Mouse (Mus musculus): Measurements from ENCODE around the gene E2f8. TPM values are rescaled to one million over a fixed set of nuclear protein-coding genes. Genes with fewer than 3 reads are reported as not detected.

Gene E2f8
- polyA plus RNA-seq, 1 experiment from 2014 or later: 15.6 TPM

GRCm38 (mm10) chr7:48908521-48909341 lies 27.3 kb upstream of the E2f8 start, which contains the start of gene Nav2:
Gene Nav2, plus strand, starts transcription at chr7:48908716.
- 50% methylated on average over 8 of the region's 8 CpGs for WGBS
- Histone ChIP-seq H3K9me3 (replicated peaks) (no peaks in the 10 kb centered on the region), H3K9ac (no peak within 1 kb of the TSS), H3K4me1 (replicated peaks) (peaks cover 12% of the 10 kb centered on the region), H3K4me3 (no peak within 1 kb of the TSS), H3K36me3 (no peaks in the 10 kb centered on the region), H3K27ac (peak within 1 kb of the TSS; percentile 3; the same call in 1 of the 2 replicates), H3K4me2 (no peak within 1 kb of the TSS), H3K27me3 (no peaks in the 10 kb centered on the region)
- no peak for ATAC-seq (replicated peaks; ENCODE audit: insufficient number of reproducible peaks, insufficient read depth, low FRiP score, low read depth)

GRCm38 (mm10) chr7:48902454-48902853 lies 21.1 kb upstream of the E2f8 start:
- no peak overlapping the region for H3K4me3 ChIP-seq
- 43% methylated on average over 2 of the region's 2 CpGs for WGBS
- H3K4me1 ChIP-seq (replicated peaks): peaks cover 36% of the 10 kb centered on the region
- no peak overlapping the region for H3K4me2 ChIP-seq
- H3K9ac ChIP-seq: no peak overlapping the region
- no peaks in the 10 kb centered on the region for H3K9me3 ChIP-seq (replicated peaks)
- H3K27ac ChIP-seq: no peak overlapping the region
- no peaks in the 10 kb centered on the region for H3K36me3 ChIP-seq
- no peak for ATAC-seq (replicated peaks; ENCODE audit: insufficient number of reproducible peaks, insufficient read depth, low FRiP score, low read depth)
- H3K27me3 ChIP-seq: no peaks in the 10 kb centered on the region

GRCm38 (mm10) chr7:48900408-48901167 lies 19.2 kb upstream of the E2f8 start:
- Histone ChIP-seq H3K4me1 (replicated peaks) (peaks cover 51% of the 10 kb centered on the region), H3K27me3 (no peaks in the 10 kb centered on the region), H3K9ac (no peak overlapping the region), H3K4me2 (no peak overlapping the region), H3K36me3 (no peaks in the 10 kb centered on the region), H3K9me3 (replicated peaks) (no peaks in the 10 kb centered on the region), H3K4me3 (no peak overlapping the region), H3K27ac (no peak overlapping the region)
- 70% methylated on average over 8 of the region's 8 CpGs for WGBS
- ATAC-seq (replicated peaks; ENCODE audit: insufficient number of reproducible peaks, insufficient read depth, low FRiP score, low read depth): no peak

GRCm38 (mm10) chr7:48898416-48898815 lies 17.0 kb upstream of the E2f8 start:
- no peak for ATAC-seq (replicated peaks; ENCODE audit: insufficient number of reproducible peaks, insufficient read depth, low FRiP score, low read depth)
- no peak overlapping the region for H3K4me3 ChIP-seq
- 56% methylated on average over 9 of the region's 9 CpGs for WGBS
- no peaks in the 10 kb centered on the region for H3K9me3 ChIP-seq (replicated peaks)
- H3K4me2 ChIP-seq: no peak overlapping the region
- H3K36me3 ChIP-seq: no peaks in the 10 kb centered on the region
- peaks cover 59% of the 10 kb centered on the region for H3K4me1 ChIP-seq (replicated peaks)
- H3K27me3 ChIP-seq: no peaks in the 10 kb centered on the region
- H3K27ac ChIP-seq: peak overlapping the region; percentile 8; the same call in 1 of the 2 replicates
- no peak overlapping the region for H3K9ac ChIP-seq

GRCm38 (mm10) chr7:48897539-48898163 lies 16.3 kb upstream of the E2f8 start:
- no peaks in the 10 kb centered on the region for H3K9me3 ChIP-seq (replicated peaks)
- H3K4me2 ChIP-seq: no peak overlapping the region
- no peak overlapping the region for H3K4me3 ChIP-seq
- H3K27ac ChIP-seq: peak overlapping the region; percentile 58
- no peaks in the 10 kb centered on the region for H3K36me3 ChIP-seq
- peaks cover 59% of the 10 kb centered on the region for H3K4me1 ChIP-seq (replicated peaks)
- no peak for ATAC-seq (replicated peaks; ENCODE audit: insufficient number of reproducible peaks, insufficient read depth, low FRiP score, low read depth)
- 0 out of 2 replicates have a peak overlapping the region, but pooled peaks have one; percentile 13 for H3K9ac ChIP-seq
- WGBS: 74% methylated on average over 24 of the region's 24 CpGs
- H3K27me3 ChIP-seq: no peaks in the 10 kb centered on the region

GRCm38 (mm10) chr7:48896051-48896450 lies 14.7 kb upstream of the E2f8 start:
- ATAC-seq (replicated peaks; ENCODE audit: insufficient number of reproducible peaks, insufficient read depth, low FRiP score, low read depth): peak; percentile 61
- peak overlapping the region; percentile 79 for H3K27ac ChIP-seq
- no peaks in the 10 kb centered on the region for H3K9me3 ChIP-seq (replicated peaks)
- 24% methylated on average over 4 of the region's 4 CpGs for WGBS
- no peaks in the 10 kb centered on the region for H3K36me3 ChIP-seq
- 0 out of 2 replicates have a peak overlapping the region, but pooled peaks have one; percentile 19 for H3K4me2 ChIP-seq
- H3K4me3 ChIP-seq: no peak overlapping the region
- peaks cover 59% of the 10 kb centered on the region for H3K4me1 ChIP-seq (replicated peaks)
- H3K9ac ChIP-seq: no peak overlapping the region
- no peaks in the 10 kb centered on the region for H3K27me3 ChIP-seq

GRCm38 (mm10) chr7:48895475-48895874 lies 14.1 kb upstream of the E2f8 start:
- peaks cover 54% of the 10 kb centered on the region for H3K4me1 ChIP-seq (replicated peaks)
- H3K4me3 ChIP-seq: no peak overlapping the region
- H3K27me3 ChIP-seq: no peaks in the 10 kb centered on the region
- H3K9me3 ChIP-seq (replicated peaks): no peaks in the 10 kb centered on the region
- WGBS: 57% methylated on average over 4 of the region's 4 CpGs
- peak overlapping the region; percentile 79 for H3K27ac ChIP-seq
- H3K4me2 ChIP-seq: 0 out of 2 replicates have a peak overlapping the region, but pooled peaks have one; percentile 19
- H3K36me3 ChIP-seq: no peaks in the 10 kb centered on the region
- ATAC-seq (replicated peaks; ENCODE audit: insufficient number of reproducible peaks, insufficient read depth, low FRiP score, low read depth): no peak
- H3K9ac ChIP-seq: peak overlapping the region; percentile 15; the same call in 1 of the 2 replicates

- no peak overlapping the region for H3K4me3 ChIP-seq
- 72% methylated on average over 6 of the region's 6 CpGs for WGBS
- no peak for ATAC-seq (replicated peaks; ENCODE audit: insufficient number of reproducible peaks, insufficient read depth, low FRiP score, low read depth)
- no peaks in the 10 kb centered on the region for H3K9me3 ChIP-seq (replicated peaks)
- no peak overlapping the region for H3K4me2 ChIP-seq
- no peaks in the 10 kb centered on the region for H3K36me3 ChIP-seq
- peak overlapping the region; percentile 79; the same call in 1 of the 2 replicates for H3K27ac ChIP-seq
- H3K4me1 ChIP-seq (replicated peaks): peaks cover 49% of the 10 kb centered on the region
- no peaks in the 10 kb centered on the region for H3K27me3 ChIP-seq
- H3K9ac ChIP-seq: no peak overlapping the region
Observed at GRCm38 (mm10) chr7:48894763-48895162, 13.4 kb upstream of the E2f8 start.

- 1% methylated on average over 6 of the region's 6 CpGs for WGBS
- ATAC-seq (replicated peaks; ENCODE audit: insufficient number of reproducible peaks, insufficient read depth, low FRiP score, low read depth): no peak
- no peaks in the 10 kb centered on the region for H3K9me3 ChIP-seq (replicated peaks)
- H3K9ac ChIP-seq: no peak overlapping the region
- peaks cover 45% of the 10 kb centered on the region for H3K4me1 ChIP-seq (replicated peaks)
- H3K27me3 ChIP-seq: no peaks in the 10 kb centered on the region
- H3K36me3 ChIP-seq: no peaks in the 10 kb centered on the region
- no peak overlapping the region for H3K4me3 ChIP-seq
- H3K4me2 ChIP-seq: no peak overlapping the region
- H3K27ac ChIP-seq: 0 out of 2 replicates have a peak overlapping the region, but pooled peaks have one; percentile 79
Observed at GRCm38 (mm10) chr7:48894152-48894551, 12.8 kb upstream of the E2f8 start.

- WGBS: 91% methylated on average over 7 of the region's 7 CpGs
- H3K36me3 ChIP-seq: no peaks in the 10 kb centered on the region
- no peak for ATAC-seq (replicated peaks; ENCODE audit: insufficient number of reproducible peaks, insufficient read depth, low FRiP score, low read depth)
- no peak overlapping the region for H3K4me2 ChIP-seq
- no peaks in the 10 kb centered on the region for H3K27me3 ChIP-seq
- H3K4me1 ChIP-seq (replicated peaks): peaks cover 41% of the 10 kb centered on the region
- H3K4me3 ChIP-seq: no peak overlapping the region
- H3K9ac ChIP-seq: no peak overlapping the region
- H3K9me3 ChIP-seq (replicated peaks): no peaks in the 10 kb centered on the region
- H3K27ac ChIP-seq: no peak overlapping the region
Observed at GRCm38 (mm10) chr7:48893093-48893492, 11.7 kb upstream of the E2f8 start.

- Histone ChIP-seq H3K27ac (no peak overlapping the region), H3K27me3 (no peaks in the 10 kb centered on the region), H3K9me3 (replicated peaks) (no peaks in the 10 kb centered on the region), H3K4me2 (no peak overlapping the region), H3K4me1 (replicated peaks) (peaks cover 25% of the 10 kb centered on the region), H3K36me3 (no peaks in the 10 kb centered on the region), H3K9ac (no peak overlapping the region), H3K4me3 (no peak overlapping the region)
- WGBS: 76% methylated on average over 5 of the region's 5 CpGs
- ATAC-seq (replicated peaks; ENCODE audit: insufficient number of reproducible peaks, insufficient read depth, low FRiP score, low read depth): no peak
Observed at GRCm38 (mm10) chr7:48891029-48891428, 9.6 kb upstream of the E2f8 start.

Measured in heart, embryonic 15.5 days (tissue).